Mouse (Mus musculus) left cerebral cortex, postnatal 14 days (tissue): ENCODE data around the gene Nif3l1. TPM values are rescaled to one million over a fixed set of nuclear protein-coding genes. Genes with fewer than 3 reads are reported as not detected.

Experiments
- DNase-seq, 2 experiments: peaks; one replicate each; pipeline ENCODE4 v3.0.0; 2021 to 2022; ENCODE audit warnings: low spot score in 2 of 2, mixed read lengths in 1 of 2
- intact Hi-C: fragments of 180-260 bp; cut with DNase I; formaldehyde crosslinking; loops from one replicate; pipeline ENCODE4 v1.15.1; 2025
- total RNA-seq, 2 experiments: library from RNA; stranded (reverse); gene quantifications; 2 replicates each; pipeline ENCODE4 v1.2.3; 2021

Nif3l1 gene
- total RNA-seq, 2 experiments from 2014 or later = 17.8 to 18.9 TPM

DNA sequence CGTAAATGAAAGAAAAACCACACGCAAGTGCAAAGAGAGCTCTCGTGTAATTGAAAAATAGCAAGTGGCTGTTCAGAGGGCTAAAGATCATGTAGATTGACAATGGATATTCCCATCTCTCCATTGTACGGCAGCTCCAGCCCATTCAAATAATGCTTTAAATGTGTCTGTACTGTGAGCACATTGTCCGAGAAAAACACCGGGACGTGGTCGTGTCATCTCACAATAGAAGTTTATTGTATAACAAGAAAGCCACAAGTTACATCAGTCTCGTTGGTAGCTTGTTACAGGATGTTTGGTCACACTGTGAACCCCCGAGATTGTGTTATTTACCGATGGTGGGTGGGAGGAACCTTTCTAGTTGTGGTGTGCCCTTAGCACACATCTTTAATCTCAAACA, 910 bp downstream of the Nif3l1 start:
- intact Hi-C loops = loop anchor here (2.0 kb wide), 1 partner anchor 23 kb away; no protein-coding TSS in a partner anchor
- no peak for DNase-seq

DNA sequence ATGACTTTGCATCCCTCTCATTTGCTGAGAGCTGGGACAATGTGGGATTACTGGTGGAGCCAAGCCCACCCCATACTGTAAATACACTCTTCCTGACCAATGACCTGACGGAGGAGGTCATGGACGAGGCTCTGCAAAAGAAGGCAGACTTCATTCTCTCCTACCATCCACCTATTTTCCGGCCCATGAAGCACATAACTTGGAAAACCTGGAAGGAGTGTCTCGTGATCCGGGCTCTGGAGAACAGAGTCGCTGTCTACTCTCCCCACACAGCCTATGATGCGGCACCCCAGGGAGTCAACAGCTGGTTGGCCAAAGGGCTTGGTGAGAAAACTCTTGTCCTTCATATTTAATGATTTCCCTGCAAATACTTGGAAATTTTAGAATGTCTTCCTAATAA, 2.8 kb downstream of the Nif3l1 start:
- DNase-seq = no peak
- intact Hi-C loops = no loop called here

DNA sequence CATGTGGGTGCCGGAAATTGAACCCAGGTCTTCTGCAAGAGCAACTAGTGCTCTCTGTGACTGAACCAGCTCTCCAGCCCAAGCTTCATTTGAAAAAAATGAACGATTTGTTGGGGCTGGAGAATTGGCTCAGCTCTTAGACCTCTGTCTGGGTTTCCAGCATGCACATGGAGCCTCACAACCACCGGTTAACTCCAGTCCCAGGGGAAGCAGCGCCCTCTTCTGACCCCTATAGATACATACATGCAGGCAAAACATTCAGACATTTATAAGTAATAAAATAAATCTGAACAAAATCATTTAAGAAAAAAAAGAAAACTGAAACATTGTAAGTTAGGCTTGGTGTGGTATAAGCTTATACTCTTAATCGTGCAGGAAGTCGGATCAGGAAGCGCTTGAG, 3.4 kb downstream of the Nif3l1 start:
- no peak for DNase-seq
- intact Hi-C loops = no loop called here

DNA sequence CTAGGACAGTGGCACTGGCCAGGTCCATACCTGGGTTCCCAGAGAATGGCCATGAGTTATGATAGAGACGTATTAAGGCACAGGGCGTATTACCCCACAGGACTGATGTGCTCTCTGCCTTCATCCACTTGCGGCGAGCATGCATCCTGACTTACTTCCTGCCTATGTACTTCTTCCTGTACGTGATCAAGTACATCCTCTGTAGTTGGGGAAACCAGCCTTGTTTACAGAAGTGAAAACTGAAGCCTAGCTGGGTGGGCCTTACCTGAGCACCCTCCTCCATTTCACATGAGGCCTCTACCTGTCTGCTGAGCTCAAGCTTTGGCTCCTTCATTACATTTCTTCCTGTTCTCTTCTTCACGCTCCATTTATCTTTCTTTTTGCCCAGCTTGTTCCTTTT, 9.4 kb downstream of the Nif3l1 start:
- intact Hi-C loops = no loop called here

DNA sequence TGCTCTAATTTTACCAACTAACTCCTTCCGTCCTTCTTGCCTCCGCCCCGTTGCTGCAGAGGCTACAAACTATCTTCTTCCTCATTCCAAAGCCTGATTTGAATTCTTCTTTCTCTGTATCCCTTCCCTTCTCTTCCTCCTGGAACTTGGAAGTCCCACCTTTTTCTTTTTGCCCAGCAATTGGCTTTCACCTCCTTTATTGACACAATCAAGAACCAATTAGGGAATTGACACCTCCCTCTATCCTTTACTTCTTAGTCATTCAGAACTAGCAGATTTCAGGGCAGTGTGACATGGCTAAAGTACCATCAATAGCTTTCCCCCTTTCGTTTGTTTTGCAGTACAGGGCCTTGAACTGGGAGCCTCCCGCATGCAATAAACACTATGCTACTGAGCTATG, 13.2 kb downstream of the Nif3l1 start:
- no peak for DNase-seq
- intact Hi-C loops = no loop called here

More for the DNA sequence above, 9.4 kb downstream of the Nif3l1 start:
- no peak for DNase-seq

DNA sequence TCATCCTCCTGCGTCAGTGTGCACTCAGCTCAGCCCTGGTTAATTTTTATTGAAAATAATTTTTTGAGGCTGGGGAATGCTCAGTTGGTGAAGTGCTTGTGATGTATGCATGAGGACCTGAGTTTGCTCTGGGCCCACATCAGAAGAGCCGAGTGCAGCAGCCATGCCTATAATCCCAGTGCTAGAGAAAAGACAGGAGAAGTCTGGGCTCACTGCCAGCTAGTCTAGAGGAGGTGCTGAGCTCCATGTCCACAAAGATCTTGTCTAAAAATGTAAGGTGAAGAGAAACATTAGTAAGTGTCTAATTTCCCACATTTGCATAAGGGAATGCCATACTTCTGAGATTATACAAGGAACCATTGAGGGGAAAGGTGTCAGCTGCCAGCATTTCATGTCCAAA, 13.9 kb downstream of the Nif3l1 start:
- peak in 1 of 2 experiments; percentile 26 for DNase-seq

DNA sequence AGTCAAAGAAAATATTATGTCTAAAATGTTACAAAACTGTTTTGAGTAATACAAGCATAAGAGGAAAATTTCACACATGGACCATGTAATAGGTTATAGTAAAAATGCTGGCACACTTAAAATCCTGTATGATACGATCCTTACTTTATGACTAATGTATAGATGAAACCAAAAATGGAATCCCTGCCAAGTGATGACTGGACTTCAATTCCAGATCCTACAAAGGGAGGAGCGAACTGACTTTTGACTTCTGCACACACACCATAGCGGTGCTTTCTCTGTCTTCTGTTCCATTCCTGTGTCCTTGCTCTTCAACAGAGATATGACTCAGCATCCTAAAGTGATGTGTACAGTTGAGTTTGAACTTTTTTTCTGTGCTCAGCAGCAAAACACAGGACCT, 15.6 kb downstream of the Nif3l1 start:
- intact Hi-C loops = no loop called here
- DNase-seq = no peak

More for the DNA sequence above, 13.9 kb downstream of the Nif3l1 start:
- intact Hi-C loops = no loop called here

DNA sequence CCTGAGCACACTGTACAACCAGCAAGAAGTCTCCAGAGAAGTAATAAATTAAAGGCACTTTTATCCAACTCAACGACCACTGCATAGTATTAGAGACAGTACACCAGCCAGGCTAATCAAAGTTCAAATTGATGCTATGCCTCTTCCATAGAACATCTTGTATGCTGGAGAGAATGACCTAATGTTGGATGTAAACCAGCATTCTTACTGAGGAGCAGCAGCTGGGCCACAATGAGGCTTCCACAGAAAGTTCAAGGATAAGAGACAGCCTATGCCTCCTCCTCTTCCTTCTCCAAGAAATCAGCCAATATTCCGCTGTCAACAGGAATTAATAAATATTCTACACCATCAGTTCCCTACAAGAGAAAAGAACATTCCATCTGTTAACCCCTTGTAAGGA, 19.0 kb downstream of the Nif3l1 start:
- DNase-seq = no peak
- intact Hi-C loops = no loop called here

DNA sequence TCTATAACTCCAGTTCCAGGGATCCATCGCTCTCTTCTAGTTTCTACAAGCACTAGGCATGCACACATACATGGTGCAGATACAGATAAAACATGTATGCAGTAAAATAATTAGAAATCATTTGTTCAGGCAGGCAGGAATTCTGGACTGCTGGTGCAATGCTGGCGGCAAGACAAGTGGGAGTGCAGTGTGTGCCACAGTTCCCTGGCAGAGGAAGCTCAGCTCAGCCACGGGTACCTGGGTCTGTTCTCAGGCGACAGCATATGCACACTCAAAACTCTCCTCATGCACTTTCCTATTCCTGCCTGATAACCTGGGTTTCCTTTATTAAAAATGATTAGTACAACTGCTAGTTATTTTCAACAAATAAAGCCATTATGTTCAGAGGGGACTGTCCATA, 20.1 kb downstream of the Nif3l1 start:
- intact Hi-C loops = no loop called here
- no peak for DNase-seq

DNA sequence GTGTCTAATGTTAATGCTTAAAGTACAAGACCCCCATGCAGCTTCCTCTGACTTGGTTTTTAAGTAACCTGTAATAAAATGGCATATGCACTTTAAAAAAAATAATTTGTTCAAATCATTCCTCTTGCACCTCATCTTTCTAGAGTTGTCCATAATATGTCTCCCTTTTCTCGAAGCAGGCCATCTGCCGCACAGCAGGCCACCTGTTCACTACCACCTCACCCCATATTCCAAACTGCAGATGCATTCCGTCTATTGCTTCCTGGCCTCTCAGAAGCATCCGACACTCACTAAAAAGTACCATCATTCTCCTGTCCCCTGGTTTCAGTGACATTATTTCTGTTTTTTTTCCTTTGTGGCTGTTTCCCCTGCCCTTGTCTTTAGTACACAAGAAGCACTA, 20.6 kb downstream of the Nif3l1 start:
- intact Hi-C loops = no loop called here
- DNase-seq = no peak

DNA sequence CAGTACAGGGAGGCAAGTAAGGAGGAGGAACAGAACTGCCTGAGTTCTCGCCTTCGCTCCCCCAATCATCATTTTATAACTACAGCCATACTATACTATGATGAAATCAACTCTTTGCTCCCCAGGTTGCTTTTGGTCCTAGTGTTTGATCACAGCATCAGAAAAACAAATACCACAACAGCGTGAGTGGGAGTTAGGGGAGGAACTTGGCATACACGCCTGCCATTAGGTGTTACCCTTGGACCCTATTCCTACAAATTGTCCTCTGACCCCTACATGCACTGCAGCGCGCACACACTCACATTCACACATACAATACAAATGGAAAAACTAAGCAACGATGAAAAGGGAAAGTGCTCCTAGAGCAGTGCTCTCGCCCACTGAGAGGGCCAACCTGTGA, 30.7 kb downstream of the Nif3l1 start:
- intact Hi-C loops = loop anchor here (10.0 kb wide), 1 partner anchor 219 kb away; the partner anchor contains the start of gene Als2cr12

DNA sequence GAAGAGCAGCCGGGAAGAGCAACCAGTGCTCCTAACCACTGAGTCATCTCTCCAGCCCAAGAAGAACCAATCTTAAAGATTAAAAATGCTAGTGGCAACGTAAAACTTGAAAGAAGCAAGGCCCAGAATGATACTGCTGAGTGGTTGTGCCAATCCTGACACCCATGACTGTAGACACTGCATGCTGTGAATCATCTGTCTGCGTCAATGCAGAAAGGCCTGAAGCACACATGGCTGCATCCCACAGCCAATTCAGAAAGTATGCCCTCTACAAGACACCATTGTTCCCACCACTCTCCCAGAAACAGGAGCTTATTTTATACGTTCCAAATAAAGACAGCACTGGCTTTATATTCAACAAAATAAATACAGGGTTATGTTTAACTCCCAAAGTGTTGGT, 37.7 kb downstream of the Nif3l1 start:
- DNase-seq = no peak
- intact Hi-C loops = no loop called here

More for the DNA sequence above, 30.7 kb downstream of the Nif3l1 start:
- DNase-seq = no peak

DNA sequence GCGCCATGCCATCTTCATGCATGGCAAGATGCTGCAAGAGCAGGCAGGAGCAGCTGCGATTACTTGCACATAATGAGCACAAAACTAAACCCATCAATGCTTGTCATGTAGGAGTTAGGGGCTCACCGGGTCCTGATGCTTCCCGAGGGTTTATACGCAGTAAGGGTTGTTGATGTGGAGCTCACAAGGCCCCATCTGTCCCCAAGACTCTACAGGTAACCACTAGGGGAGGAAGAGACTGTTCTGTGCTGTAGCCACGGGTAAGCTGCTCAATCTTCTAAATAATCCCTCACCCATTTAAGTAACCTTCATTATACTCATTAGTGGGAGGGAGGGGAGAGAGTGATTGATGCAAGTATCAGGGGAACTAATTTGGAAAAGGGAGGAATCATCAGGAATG, 50.7 kb downstream of the Nif3l1 start:
- no peak for DNase-seq

DNA sequence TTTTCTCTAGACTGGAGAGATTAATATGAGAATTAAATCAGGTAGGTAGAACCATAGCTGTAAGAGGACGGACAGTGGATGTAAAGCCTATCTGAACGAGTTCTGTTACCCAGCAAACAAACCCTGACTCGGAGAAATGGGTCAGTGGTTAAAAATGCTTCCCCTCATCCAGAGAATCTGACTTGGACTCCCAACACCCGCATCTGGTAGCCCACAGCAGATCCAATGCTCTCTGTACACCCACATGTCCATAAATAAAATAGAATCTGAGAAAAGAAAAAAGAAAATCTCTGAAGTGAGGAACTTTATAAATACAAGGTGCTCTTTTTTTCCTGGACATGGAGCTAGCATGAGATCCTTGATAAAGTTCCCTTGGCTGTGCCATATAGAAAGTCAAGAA, 52.7 kb downstream of the Nif3l1 start:
- no peak for DNase-seq
- intact Hi-C loops = no loop called here

More for the DNA sequence above, 50.7 kb downstream of the Nif3l1 start:
- intact Hi-C loops = no loop called here

DNA sequence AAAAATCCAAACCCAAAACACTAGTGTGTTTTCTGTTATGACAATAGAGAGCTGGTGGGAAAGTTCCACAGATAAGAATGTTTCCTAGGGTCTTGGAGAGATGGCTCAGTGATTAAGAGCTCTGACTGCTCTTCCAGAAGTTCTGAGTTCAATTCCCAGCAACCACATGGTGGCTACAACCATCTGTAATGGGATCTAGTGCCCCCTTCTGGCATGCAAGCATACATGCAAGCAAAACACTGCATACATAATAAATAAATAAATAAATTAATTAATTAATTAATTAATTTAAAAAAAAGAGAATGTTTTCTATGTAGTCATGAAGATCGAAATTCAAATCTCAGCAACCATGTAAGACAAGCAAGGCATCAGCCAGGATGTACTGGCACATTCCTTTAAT, 53.8 kb downstream of the Nif3l1 start:
- DNase-seq = no peak
- intact Hi-C loops = no loop called here

DNA sequence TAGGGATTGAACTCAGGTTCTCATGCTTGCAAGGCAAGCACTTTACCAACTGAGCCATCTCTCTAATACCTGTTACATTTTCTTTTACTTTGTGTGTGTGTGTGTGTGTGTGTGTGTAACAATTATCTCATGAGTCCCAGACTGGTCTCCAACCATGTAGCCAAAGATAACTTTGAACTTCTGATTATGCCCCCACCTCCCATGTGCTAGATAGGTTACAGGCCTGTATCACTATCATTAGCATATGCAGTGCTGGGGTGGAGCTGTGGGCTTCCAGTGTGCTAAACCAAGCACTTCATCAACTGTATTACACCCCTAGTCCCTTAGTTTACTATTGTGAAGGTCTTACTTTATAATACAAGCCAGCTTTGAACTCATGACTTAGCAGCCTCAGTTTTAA, 58.2 kb downstream of the Nif3l1 start:
- no peak for DNase-seq
- intact Hi-C loops = no loop called here

DNA sequence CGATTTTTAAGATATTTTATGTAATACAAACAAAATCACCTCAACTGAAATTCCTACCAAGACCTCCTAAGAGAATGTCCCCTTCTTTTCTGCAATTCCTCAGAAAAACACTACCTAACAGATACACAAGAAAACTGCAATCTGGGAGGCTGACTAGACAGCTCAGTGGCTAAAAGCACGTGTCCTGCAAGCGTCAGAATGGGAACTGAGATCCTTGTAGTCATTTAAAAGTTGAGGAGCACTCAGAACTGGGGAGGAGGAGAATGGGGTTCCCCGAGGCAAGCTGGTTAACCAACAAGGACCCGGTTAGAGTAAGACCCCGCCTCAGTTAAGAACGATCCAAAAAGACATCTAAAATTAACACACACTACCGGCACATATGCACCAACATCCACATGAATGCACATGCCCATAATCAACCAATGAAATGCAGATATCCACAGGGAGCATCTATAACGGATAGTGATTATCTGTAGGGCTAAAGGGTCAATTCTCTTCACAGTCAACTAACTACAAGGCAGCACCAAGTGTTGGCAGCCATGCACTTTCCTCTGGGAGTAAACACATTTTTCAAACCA, 58.9 kb downstream of the Nif3l1 start:
- intact Hi-C loops = no loop called here
- no peak for DNase-seq

DNA sequence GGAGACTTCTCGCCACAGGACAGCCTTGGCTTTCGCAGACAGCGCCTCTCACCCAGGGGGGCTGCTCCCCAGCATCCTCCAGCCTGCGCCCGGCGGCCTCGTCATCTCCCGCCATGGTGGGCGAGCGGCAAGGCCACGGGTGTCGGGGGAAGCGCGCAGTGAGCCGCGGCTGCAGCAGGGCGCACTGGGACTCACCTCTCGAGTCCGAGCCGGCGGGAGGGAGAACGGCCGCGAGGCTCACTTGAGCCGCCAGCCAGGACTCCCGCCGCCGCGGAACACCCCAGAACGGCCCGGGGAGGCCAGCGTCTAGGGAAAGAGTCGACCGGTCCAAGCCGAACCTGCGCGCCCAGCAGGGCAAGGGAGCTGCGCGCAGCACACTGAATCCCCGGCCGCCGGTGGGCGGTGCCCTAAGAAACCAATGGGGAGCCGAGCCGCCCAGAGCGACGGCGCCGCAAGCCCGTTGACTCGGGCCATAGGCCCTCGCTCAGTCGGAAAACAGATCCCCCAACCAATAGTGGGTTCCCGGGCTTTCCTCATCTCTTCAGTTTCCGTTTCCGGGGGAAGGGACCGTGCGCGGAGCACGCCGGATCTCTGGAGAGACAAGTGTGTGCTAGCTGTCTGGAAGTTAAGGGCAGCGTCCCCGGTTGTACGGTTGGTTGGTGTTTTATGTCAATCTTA, 59.8 kb downstream of the Nif3l1 start, which contains the start of gene Orc2:
Gene Orc2 (minus strand): TSS at position 533 of the 678 bp plus-strand sequence.
- intact Hi-C loops = no loop called here
- DNase-seq = peak; percentile 93 to 95

DNA sequence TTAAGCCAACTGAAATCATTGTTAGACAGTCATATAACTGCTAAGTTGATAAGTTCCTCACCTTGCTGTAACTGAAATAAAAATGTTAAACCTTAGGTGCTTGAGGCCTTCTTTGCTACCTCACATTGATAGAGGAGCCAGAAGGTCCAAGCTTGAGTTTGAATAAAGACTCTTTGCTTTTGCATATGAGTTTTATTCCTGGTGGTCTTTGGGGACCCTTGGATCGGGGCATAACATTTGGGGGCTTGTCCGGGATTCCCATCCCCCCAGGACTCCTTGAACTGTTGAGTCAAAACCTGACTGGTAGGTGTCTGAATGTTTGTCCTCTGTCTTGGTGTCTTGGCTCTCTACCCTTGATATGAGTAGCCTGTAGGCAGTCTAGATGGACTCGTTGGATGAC, 62.3 kb downstream of the Nif3l1 start:
- intact Hi-C loops = no loop called here
- no peak for DNase-seq
